Mouse (Mus musculus): ENCODE measurements around the gene Naa10. TPM values are rescaled to one million over a fixed set of nuclear protein-coding genes. Genes with fewer than 3 reads are reported as not detected.

Naa10 gene
- polyA plus RNA-seq (2012; ENCODE audit: low replicate concordance), result 50.5 and 132 TPM in 2 replicates

DNA sequence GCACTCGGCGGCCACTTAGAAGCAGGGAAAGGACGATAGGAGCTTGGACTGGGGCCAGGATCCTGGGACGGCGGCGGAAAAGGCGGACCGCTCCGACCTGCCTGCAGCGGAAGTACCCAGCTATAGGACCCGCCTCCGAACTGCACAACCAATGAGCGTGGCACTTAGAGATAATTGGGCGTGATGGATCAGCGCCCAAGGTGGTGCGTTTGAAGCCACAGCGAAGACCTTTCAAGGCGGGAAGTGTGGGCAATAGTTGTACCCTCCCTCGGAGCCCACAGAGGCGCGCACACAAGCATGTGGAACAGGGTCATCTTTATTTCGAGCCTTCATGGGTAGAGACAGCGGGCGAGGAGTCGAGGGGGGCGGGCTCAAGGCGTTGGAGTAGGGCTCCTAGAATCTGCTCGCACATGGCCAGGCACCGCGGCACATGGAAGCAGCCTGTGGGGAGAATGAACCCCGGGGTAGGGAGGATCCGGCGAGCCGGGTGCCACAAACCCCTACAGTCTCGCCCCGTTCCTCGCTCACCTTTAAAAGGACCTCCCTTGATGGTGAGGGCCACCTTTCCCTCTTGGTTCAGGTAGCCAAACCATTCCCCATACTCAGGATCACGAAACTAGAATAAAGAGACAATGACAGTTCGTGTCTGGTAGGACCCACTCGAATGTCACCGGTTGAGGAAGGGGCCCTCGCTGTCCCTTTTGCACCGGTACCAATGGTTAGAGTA lies at the start of gene Naa10, which contains the start of gene Arhgap4:
Gene Naa10, minus strand, starts transcription at position 122 of the 727 bp plus-strand sequence.
Gene Arhgap4, minus strand, starts transcription at position 48 of the 727 bp plus-strand sequence.

DNA sequence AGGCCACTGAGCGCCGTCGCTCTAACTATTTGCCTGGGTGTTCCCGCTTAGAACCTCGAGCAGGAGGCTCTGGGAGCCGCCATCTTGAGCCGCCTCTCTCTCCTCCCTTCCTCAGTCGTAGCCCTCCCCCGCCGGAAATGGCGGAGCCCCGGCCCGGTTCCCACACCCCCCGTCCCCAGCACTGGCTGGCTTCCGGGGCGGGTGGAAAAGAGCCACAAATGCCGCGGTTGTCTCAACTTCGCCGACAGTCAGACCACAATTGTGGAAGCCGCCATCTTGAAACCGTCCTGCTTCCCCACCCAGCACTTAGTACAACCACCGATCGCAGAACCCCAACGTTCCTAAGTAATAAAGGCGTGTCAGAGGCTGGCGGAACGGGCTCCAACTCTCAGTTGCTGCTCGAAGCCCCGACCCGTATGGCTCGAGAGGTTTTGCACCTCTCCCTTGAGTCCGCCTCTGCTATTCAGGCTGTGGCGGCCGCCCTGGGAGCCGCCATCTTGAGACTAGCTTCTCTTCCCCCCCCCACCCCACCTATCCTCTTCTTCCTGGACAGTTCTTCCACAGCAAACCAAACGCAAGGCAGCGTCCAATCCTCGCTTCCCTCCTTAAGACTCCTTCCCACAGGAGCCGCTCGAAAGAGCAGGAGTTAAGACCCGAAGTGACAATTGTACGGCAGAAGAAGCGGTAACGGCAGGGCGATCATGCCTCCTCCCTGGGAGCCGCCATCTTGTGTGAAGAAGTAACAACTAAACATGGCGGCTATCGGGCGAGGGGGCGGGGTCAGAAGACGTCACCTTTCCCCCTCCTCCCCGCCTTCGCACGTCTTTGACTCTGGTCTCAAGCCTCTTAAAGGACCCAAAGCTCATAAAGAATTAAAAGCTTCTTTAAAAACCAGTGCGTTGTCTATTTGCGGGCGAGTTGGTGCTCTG lies 44.8 kb upstream of the Naa10 start, which contains the start of gene Hcfc1:
Gene Hcfc1, minus strand, starts transcription at position 110 of the 929 bp plus-strand sequence.

DNA sequence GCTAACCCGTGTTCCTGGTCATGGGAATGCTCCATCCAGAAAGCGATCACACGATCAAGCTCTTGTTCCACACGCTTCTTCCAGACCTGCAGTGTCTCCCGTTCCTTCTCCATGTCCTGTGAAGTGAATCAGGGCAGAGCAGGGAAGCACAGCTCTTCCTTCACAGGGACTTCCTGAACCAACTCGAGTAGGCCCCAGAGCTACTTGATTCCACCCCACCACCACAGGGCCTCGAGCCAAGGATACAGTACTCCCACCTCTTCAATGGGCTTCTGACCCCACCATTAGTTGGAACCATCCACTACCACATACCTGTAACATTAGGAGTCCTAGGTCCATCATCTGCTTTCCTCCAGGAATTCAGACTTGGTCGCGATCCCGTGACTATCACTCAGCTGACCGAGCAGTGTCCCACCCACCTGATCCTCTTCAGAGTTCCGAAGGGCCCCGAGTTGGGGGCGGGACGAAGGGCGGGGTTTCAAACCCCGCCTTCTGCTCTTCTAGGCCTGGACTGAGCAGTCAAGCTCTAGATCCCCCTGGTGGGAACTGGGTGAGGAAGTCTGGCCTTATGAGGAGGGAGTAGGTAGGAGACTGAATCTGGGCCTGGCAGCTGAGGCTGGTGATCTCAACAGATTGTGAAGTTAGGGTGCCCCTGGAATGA lies 8.8 kb upstream of the Naa10 start, which contains the start of gene Renbp:
Gene Renbp, minus strand, starts transcription at position 449 of the 661 bp plus-strand sequence.

DNA sequence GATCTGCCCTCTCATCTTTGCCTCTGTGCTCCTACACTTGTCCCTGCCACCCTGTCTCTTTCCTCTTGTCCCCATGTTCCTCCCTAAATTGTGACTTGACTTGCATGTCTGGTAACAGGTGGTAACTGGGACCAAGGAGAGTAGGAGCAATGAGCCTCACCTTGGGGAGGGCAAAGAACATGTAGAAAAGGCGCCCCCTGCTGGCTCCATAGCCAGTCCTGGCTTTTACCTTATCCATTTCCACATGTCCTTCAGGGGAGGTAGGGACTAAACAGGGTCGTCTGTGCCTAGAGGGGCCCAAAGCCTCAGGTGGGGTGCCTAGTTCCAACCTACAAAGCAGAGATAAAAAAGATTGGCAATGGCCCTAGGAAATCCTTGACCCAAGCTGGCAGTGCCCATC lies 26.0 kb downstream of the Naa10 start, which contains the start of gene L1cam:
Gene L1cam, minus strand, starts transcription at position 387 of the 400 bp plus-strand sequence.

DNA sequence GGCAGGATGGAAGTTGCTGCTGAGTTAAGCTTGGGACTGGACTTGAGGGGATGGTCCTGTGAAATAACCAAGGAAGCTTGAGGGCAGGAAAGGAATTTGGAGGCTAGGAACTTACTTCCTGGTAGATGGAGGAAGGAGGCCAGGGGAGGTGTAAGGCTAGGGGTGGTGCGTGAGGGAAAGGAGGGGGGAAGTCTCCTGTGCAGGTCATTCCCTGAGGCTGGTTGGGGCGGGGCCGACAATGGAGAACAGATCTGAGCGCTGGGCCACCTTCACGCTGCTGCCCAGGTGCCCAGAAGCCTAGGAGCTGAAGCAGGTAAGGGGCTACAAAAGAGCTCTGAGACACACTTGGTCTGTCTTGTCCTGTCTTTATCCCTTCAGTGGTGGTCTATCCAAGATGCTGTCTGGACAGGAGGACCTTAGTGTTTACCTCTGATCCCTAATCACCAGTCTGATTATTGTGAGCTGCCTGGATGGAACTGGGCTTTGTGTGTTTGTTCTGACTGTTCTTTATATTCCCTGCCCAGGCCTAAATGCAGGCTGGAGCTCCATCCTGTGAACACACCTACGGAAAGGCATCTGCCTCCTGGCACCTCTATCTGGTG lies 30.1 kb downstream of the Naa10 start, which contains the start of gene Avpr2:
Gene Avpr2, plus strand, starts transcription at position 552 of the 602 bp plus-strand sequence.

Other genes starting within 250 kb of the Naa10 start
- gene Slc6a8, start 248.8 kb downstream of the Naa10 start, polyA plus RNA-seq (2012; ENCODE audit: low replicate concordance), result 0.57 and 0.89 TPM in 2 replicates
- 5.8 and 8.4 TPM in 2 replicates for gene Bcap31, start 205.8 kb downstream of the Naa10 start, polyA plus RNA-seq (2012; ENCODE audit: low replicate concordance)
- gene Abcd1, start 205.3 kb downstream of the Naa10 start, polyA plus RNA-seq (2012; ENCODE audit: low replicate concordance), result 10.7 and 18.0 TPM in 2 replicates
- 0.75 and 0.76 TPM in 2 replicates for gene Plxnb3, start 164.9 kb downstream of the Naa10 start, polyA plus RNA-seq (2012; ENCODE audit: low replicate concordance)
- gene Srpk3, start 147.5 kb downstream of the Naa10 start, polyA plus RNA-seq (2012; ENCODE audit: low replicate concordance), result 3.0 and 9.8 TPM in 2 replicates
- gene Idh3g, start 135.0 kb downstream of the Naa10 start, polyA plus RNA-seq (2012; ENCODE audit: low replicate concordance), result 21.6 and 28.2 TPM in 2 replicates
- gene Ssr4, start 134.9 kb downstream of the Naa10 start, polyA plus RNA-seq (2012; ENCODE audit: low replicate concordance), result 13.6 and 32.8 TPM in 2 replicates
- 0.80 and 1.3 TPM in 2 replicates for gene Pdzd4, start 97.0 kb downstream of the Naa10 start, polyA plus RNA-seq (2012; ENCODE audit: low replicate concordance)
- gene Avpr2, start 29.8 kb downstream of the Naa10 start, polyA plus RNA-seq (2012; ENCODE audit: low replicate concordance), result 0.46 TPM in 1 of 2 replicates, not detected in the other
- gene L1cam, start 25.8 kb downstream of the Naa10 start, polyA plus RNA-seq (2012; ENCODE audit: low replicate concordance), result 0.76 and 0.90 TPM in 2 replicates
- 14.9 and 31.1 TPM in 2 replicates for gene Arhgap4, start 74 bp downstream of the Naa10 start, polyA plus RNA-seq (2012; ENCODE audit: low replicate concordance)
- gene Renbp, start 8.9 kb upstream of the Naa10 start, polyA plus RNA-seq (2012; ENCODE audit: low replicate concordance), result 2.2 and 22.1 TPM in 2 replicates
- gene Hcfc1, start 44.4 kb upstream of the Naa10 start, polyA plus RNA-seq (2012; ENCODE audit: low replicate concordance), result 177 and 378 TPM in 2 replicates
- 374 and 449 TPM in 2 replicates for gene Irak1, start 102.0 kb upstream of the Naa10 start, polyA plus RNA-seq (2012; ENCODE audit: low replicate concordance)
- gene Opn1mw, start 205.5 kb upstream of the Naa10 start, polyA plus RNA-seq (2012; ENCODE audit: low replicate concordance), result not detected in 2 replicates
- 27.3 and 47.4 TPM in 2 replicates for gene Mecp2, start 213.4 kb upstream of the Naa10 start, polyA plus RNA-seq (2012; ENCODE audit: low replicate concordance)
- not detected in 2 replicates for gene Tex28, start 245.9 kb upstream of the Naa10 start, polyA plus RNA-seq (2012; ENCODE audit: low replicate concordance)

Measured in leukemia stem cell, adult 10-12 weeks (primary cell).